Mouse (Mus musculus): Measurements from ENCODE around the gene Calm3. TPM values are rescaled to one million over a fixed set of nuclear protein-coding genes. Genes with fewer than 3 reads are reported as not detected.
A peak's percentile ranks its signal among the peaks of the same experiment; 100 is the strongest.
"Not testable (repeated sequence)": the region's sequence is repeated elsewhere in the genome, so short reads cannot be mapped to it uniquely, and the experiment has no call there.

Calm3 gene
- polyA plus RNA-seq (2015; fragmentation: Nextera tagmentation; extraction: Ambion mirVana): 336 and 404 TPM in 2 replicates

DNA sequence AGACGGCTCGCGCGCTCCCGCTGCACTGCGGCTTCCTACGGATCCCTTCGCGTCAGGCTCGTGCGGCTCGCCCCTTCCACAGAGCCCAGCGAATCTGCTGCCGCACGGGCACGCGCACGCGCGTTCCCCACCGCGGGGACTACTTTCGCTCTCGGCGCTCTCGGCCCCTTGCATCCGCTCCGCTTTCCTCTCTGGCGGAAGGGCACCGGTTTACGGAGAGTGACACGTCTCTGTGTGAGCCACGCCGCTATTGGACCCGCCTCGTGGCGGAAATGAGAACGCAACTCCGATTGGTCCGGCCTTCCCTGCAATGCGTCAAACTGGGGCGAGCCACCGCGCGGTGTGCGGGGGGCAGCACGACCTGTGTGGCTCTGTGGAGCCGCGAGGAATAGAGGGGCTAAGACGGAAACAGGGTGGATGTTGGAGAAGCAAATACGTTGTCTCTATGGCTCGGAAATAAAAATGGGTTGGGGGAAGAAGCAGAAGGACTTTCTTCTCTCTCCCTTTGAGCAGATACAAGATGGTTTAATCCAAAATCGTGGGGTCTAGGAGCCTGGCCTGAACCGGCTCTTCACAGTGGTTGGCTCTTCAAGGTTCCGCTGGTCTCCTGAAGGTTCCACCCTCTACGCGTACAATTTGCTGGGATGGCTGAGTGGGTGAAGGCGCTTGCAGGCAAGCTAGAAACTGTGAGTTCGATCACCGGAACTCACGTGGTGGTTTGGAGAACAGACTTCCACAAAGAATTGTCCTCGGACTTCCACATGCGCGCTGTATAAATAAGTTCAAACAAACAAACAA lies at the start of gene Calm3:
TSS of gene Calm3 (minus strand) at position 78 of the 798 bp plus-strand sequence.
- Histone ChIP-seq H3K36me3 (peaks cover 4% of the 10 kb centered on the region; the same call in 1 of the 2 replicates), H3K9me3 (replicated peaks) (no peaks in the 10 kb centered on the region), H3K9ac (replicated peaks) (peak within 1 kb of the TSS; percentile 88), H3K27ac (replicated peaks) (peak within 1 kb of the TSS; percentile 99), H3K4me2 (peak within 1 kb of the TSS; percentile 80), H3K4me3 (replicated peaks) (peak within 1 kb of the TSS; percentile 86), H3K27me3 (replicated peaks) (no peaks in the 10 kb centered on the region), H3K4me1 (peaks cover 41% of the 10 kb centered on the region)
- WGBS: 1% methylated on average over 63 of the region's 64 CpGs
- peak; percentile 91 for ATAC-seq (ENCODE audit: low FRiP score)

DNA sequence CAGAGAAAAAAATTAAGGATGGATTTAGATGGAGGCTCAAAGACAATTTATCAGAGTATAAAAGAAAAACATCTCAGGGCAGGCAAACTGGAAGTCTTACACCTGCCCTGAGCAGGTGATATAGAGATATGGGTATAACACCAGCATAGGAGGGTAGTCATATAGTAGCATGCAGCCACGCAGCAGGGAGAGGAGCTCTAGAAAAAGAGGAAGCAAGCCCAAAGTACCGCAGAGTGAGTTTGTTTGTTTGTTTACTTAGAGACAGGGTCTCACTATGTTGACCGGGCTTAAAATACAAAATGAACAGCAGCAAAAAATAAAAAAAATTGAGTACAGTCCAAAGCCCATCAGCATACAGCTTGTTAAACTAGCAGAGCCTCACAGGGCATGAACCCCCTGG lies 47.2 kb upstream of the Calm3 start:
- Histone ChIP-seq H3K36me3 (no peaks in the 10 kb centered on the region), H3K9ac (replicated peaks) (no peak overlapping the region), H3K4me3 (replicated peaks) (no peak overlapping the region), H3K9me3 (replicated peaks) (no peaks in the 10 kb centered on the region), H3K4me1 (0 out of 2 replicates have a peak, but pooled peaks cover 2% of the 10 kb centered on the region), H3K27me3 (replicated peaks) (no peaks in the 10 kb centered on the region), H3K4me2 (no peak overlapping the region), H3K27ac (replicated peaks) (no peak overlapping the region)
- 84% methylated on average over 3 of the region's 3 CpGs for WGBS
- no peak for ATAC-seq (ENCODE audit: low FRiP score)

GRCm38 (mm10) chr7:16968414-16968813 lies 44.5 kb upstream of the Calm3 start:
- Histone ChIP-seq H3K4me1 (0 out of 2 replicates have a peak, but pooled peaks cover 2% of the 10 kb centered on the region), H3K27me3 (replicated peaks) (no peaks in the 10 kb centered on the region), H3K9ac (replicated peaks) (no peak overlapping the region), H3K36me3 (no peaks in the 10 kb centered on the region), H3K4me3 (replicated peaks) (no peak overlapping the region), H3K4me2 (no peak overlapping the region), H3K27ac (replicated peaks) (no peak overlapping the region), H3K9me3 (replicated peaks) (no peaks in the 10 kb centered on the region)
- ATAC-seq (ENCODE audit: low FRiP score): no peak
- 89% methylated on average over 6 of the region's 6 CpGs for WGBS

- Histone ChIP-seq H3K36me3 (no peaks in the 10 kb centered on the region; the same call in 1 of the 2 replicates), H3K9me3 (replicated peaks) (no peaks in the 10 kb centered on the region), H3K4me1 (peaks cover 56% of the 10 kb centered on the region), H3K4me2 (peak overlapping the region; percentile 67), H3K27me3 (replicated peaks) (no peaks in the 10 kb centered on the region), H3K9ac (replicated peaks) (no peak overlapping the region), H3K27ac (replicated peaks) (no peak overlapping the region), H3K4me3 (replicated peaks) (no peak overlapping the region; the same call in 1 of the 2 replicates)
- no peak for ATAC-seq (ENCODE audit: low FRiP score)
- WGBS: 74% methylated on average over 5 of the region's 5 CpGs
Observed at GRCm38 (mm10) chr7:16961678-16962077, 37.8 kb upstream of the Calm3 start.

DNA sequence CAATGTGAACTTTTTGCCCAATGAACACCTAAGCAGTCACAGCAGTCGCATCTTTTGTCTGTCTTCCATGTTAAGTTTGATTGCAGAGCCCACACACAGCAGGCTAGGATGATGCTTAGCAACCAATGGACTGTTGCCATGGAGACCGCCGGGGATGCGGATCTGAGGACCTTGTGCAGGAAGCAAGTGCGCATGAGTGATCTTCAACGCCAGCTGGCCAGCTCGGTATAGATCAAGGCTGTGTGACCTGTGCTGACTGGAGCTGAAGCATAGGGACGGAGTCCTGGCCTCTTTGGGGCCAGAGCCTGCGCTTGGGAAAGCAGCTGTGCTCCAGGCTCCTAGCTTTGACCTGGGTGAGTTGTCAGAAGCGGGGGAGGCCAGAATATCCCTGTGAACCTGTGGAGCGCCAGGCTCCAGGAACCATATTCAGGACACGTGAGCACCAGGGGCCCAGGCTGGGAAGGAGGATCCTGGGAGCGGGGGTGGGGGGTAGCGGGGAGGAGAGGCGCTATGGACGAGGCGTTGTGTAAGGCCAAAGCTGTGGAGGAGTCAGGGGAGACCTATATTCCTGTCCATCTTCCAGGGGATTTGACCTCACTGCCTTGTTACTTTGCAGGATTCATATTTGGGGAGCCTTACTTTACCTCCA lies 35.7 kb upstream of the Calm3 start, which contains the start of gene Pnmal1:
TSS of gene Pnmal1 (plus strand) at position 141 of the 649 bp plus-strand sequence.
- Histone ChIP-seq H3K9ac (replicated peaks) (peak within 1 kb of the TSS; percentile 54), H3K36me3 (no peaks in the 10 kb centered on the region; the same call in 1 of the 2 replicates), H3K4me3 (replicated peaks) (peak within 1 kb of the TSS; percentile 43), H3K27ac (replicated peaks) (peak within 1 kb of the TSS; percentile 87), H3K4me2 (peak within 1 kb of the TSS; percentile 67), H3K4me1 (peaks cover 61% of the 10 kb centered on the region), H3K27me3 (replicated peaks) (no peaks in the 10 kb centered on the region), H3K9me3 (replicated peaks) (no peaks in the 10 kb centered on the region)
- WGBS: 6% methylated on average over 17 of the region's 17 CpGs
- ATAC-seq (ENCODE audit: low FRiP score): peak; percentile 94

GRCm38 (mm10) chr7:16956410-16957265 lies 32.7 kb upstream of the Calm3 start:
- Histone ChIP-seq H3K4me2 (peak overlapping the region; percentile 40), H3K36me3 (no peaks in the 10 kb centered on the region), H3K4me3 (replicated peaks) (no peak overlapping the region), H3K4me1 (peaks cover 56% of the 10 kb centered on the region), H3K27me3 (replicated peaks) (no peaks in the 10 kb centered on the region), H3K27ac (replicated peaks) (peak overlapping the region; percentile 89), H3K9ac (replicated peaks) (no peak overlapping the region), H3K9me3 (replicated peaks) (no peaks in the 10 kb centered on the region)
- WGBS: 30% methylated on average over 15 of the region's 15 CpGs
- peak; percentile 56; the same call in 1 of the 2 replicates for ATAC-seq (ENCODE audit: low FRiP score)

- H3K4me3 ChIP-seq (replicated peaks): no peak overlapping the region
- no peaks in the 10 kb centered on the region for H3K36me3 ChIP-seq
- H3K9me3 ChIP-seq (replicated peaks): no peaks in the 10 kb centered on the region
- no peak overlapping the region for H3K4me2 ChIP-seq
- ATAC-seq (ENCODE audit: low FRiP score): no peak
- no peaks in the 10 kb centered on the region for H3K27me3 ChIP-seq (replicated peaks)
- 90% methylated on average over 4 of the region's 4 CpGs for WGBS
- H3K27ac ChIP-seq (replicated peaks): peak overlapping the region; percentile 89
- no peak overlapping the region for H3K9ac ChIP-seq (replicated peaks)
- H3K4me1 ChIP-seq: peaks cover 53% of the 10 kb centered on the region
Observed at GRCm38 (mm10) chr7:16955712-16956111, 31.8 kb upstream of the Calm3 start.

- ATAC-seq (ENCODE audit: low FRiP score); H3K27ac ChIP-seq (replicated peaks); H3K36me3 ChIP-seq; H3K9me3 ChIP-seq (replicated peaks); H3K4me2 ChIP-seq; H3K4me3 ChIP-seq (replicated peaks); H3K9ac ChIP-seq (replicated peaks); H3K27me3 ChIP-seq (replicated peaks): not testable (repeated sequence)
- H3K4me1 ChIP-seq: peaks cover 55% of the 10 kb centered on the region
- 68% methylated on average over 2 of the region's 2 CpGs for WGBS
Observed at GRCm38 (mm10) chr7:16953776-16954175, 29.9 kb upstream of the Calm3 start.

DNA sequence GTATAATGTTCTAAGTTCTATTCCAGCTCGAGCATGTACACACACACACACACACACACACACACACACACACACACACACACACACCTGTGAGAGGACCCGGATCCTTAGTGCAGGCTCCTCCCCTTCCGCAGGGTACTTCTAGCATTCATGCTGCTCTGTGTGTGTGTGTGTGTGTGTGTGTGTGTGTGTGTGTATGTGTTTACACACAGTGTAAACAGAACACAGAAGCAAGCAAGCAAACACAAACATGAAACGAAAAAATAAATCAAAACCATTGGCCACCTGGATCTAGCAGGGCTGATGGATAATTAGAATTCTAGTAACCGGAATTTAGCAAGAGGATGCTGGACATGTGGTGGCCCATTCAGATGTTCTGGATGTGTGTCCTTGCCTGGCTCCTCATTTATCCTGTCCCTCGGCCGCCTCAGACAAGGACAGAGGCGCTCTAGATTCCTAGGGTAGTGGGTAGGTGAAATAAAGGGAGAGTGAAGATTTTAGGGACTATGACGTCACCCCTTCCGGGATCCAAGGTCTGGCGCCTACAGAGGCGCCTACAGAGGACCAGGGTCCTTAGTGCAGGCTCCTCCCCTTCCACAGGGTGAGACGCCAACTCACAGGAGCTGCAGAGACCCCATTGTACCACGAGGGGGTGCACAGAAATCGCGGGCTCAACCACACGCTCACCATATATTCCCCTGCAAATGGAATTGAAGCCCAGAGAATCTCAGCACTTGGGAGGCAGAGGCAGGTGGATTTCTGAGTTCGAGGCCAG lies 27.1 kb upstream of the Calm3 start:
- H3K4me2 ChIP-seq: peak overlapping the region; percentile 93; the same call in 1 of the 2 replicates
- no peak overlapping the region for H3K4me3 ChIP-seq (replicated peaks)
- WGBS: 26% methylated on average over 18 of the region's 18 CpGs
- H3K36me3 ChIP-seq: no peaks in the 10 kb centered on the region; the same call in 1 of the 2 replicates
- no peak overlapping the region for H3K9ac ChIP-seq (replicated peaks)
- H3K27ac ChIP-seq (replicated peaks): peak overlapping the region; percentile 81
- H3K4me1 ChIP-seq: peaks cover 59% of the 10 kb centered on the region
- H3K27me3 ChIP-seq (replicated peaks): no peaks in the 10 kb centered on the region
- ATAC-seq (ENCODE audit: low FRiP score): peak; percentile 54
- H3K9me3 ChIP-seq (replicated peaks): no peaks in the 10 kb centered on the region

DNA sequence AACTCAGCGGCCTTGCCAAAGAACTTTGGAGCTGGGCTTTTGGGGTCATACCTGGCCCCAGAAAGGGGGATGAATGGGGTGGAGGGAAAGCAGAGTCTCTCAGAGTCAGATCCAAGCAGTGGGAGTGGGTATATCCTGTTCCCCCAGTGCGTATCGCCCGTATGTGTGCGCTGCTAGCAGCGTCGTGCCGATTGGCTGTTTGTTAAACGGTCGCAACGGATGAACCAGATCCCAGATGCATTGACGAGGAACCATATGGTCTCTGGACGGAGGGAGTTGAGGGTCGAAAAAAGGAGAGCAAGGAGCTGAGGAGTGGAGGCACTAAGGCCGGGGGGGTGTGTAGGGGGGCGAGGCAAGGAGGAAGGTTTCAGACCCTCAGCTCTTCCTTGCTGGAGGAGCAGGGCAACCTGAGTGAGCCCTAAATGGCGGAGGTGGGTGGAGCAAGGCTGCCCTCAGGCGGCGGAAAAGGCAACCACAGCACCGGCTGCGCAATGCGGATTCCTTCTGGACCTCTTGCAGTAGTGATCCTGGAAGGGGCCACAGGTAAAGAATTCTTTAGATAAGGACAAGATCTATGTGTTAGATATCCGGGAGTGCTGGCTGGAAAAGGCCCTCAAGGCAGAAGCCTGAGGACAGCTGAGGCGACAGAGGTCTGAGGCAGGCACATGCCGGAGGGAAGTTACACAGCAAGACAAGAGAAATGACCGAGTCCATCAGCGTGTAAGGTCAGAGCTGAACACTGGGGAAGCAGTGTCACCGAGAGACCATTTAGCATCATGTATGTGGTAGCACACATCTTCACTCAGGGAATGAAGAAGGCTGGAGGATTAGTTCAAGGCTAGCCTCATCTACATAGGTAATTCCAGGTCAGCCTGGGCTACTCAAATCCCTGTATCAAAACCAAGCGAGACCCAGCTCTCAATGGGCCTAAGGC lies 26.3 kb upstream of the Calm3 start:
- peak; percentile 67 for ATAC-seq (ENCODE audit: low FRiP score)
- Histone ChIP-seq H3K27me3 (replicated peaks) (no peaks in the 10 kb centered on the region), H3K4me2 (peak overlapping the region; percentile 93), H3K9ac (replicated peaks) (peak overlapping the region; percentile 35), H3K9me3 (replicated peaks) (no peaks in the 10 kb centered on the region), H3K36me3 (no peaks in the 10 kb centered on the region; the same call in 1 of the 2 replicates), H3K4me3 (replicated peaks) (peak overlapping the region; percentile 68), H3K27ac (replicated peaks) (peak overlapping the region; percentile 81), H3K4me1 (peaks cover 68% of the 10 kb centered on the region)
- WGBS: 11% methylated on average over 29 of the region's 29 CpGs

Measured in neural tube, embryonic 15.5 days (tissue).